Mouse (Mus musculus) spleen, adult 10 weeks (tissue): ENCODE measurements around the gene Tesk1. TPM values are rescaled to one million over a fixed set of nuclear protein-coding genes. Genes with fewer than 3 reads are reported as not detected.

ENCODE experiments used
- polyA plus RNA-seq: library from polyadenylated mRNA; stranded (reverse); fragments of 350-450 nt; fragmentation: Illumina TruSeq; extraction: RNeasy Lipid Tissue Mini Kit (QIAGEN cat#74804); gene quantifications from one replicate; pipeline ENCODE4 v1.2.3, GENCODE M21; 2015; ENCODE audit warnings: low replicate concordance; ENCODE audit not compliant: insufficient read depth

The Tesk1 gene
- polyA plus RNA-seq, result 6.2 TPM

DNA sequence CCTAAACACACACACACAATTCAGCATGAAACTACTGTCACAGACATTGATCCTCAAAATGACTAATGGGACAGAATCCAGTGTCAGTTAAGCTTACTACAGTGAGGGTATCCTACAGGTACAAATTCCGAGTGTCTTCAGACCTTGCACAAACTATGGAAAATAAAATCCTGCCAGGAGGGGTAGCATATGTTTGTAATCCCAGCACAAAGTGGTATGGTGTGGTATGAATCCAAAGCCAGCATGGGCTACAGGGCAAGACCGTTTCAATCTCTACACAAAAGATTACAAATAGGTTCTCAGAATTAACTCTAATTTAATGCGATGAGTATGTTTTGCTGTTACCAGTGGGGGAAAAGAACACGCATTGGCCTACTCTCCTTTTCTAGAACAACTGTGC, at the start of gene Tesk1:
Tesk1 (plus strand) TSS at position 301 of the 400 bp plus-strand sequence.

DNA sequence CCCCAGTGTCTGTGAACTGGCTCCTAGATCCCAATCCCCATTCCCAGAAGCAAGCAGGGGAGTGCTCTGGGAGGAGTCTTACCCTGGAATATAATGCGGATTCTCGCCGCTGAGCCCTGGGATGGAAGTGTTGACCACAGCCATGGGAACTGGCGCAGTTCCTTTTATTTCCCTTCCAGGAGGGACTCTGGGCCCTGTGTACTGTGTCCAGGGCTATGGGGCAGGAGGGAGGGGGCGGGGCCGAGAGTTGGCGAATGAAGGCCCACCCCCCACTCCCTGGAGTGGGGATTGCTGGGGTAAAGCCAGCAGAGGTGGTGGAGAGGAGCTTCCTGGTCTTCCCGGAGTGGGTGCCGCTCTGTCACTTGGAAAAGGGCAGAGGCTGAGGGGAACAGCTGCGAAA, 12.8 kb upstream of the Tesk1 start, which contains the start of gene Fam166b:
Fam166b (minus strand) TSS at position 189 of the 400 bp plus-strand sequence.

DNA sequence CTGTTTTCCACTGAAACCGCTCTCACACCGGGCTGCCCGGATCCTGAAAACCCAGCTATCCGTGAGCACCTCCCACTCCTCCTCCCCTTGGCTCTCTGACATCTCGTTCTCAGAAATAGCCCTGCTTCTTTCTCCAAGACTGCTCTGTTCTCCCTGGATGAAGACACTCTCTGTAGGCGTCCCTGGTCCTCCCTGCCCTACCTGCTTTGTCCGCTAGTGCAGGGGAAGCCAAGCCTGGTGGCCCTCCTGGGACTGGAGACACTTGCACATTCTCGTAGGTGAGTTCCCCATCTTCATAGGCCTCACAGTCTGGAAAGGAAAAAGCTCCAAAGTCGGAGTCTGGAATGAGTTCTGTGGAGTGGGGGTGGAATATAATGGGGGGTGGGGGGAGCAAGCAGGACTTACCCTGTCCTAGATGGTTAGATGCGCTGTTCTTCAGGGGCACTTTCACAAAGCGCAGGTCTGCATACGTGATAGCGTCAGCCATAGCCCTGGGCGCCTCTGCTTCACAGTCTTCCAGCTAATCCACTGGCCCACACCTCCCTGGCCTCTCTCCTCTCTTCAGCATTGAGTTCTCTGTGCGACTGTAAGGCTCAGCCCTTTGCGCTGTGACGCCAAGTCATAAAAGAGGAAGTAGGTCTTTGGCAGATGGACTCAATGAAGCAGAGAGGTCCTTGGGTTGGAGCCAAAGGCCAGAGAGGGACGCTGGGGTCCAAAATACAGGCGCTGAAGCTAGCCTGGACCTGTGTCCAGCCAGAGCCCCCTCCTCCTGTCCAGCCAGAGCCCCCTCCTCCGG, 12.5 kb downstream of the Tesk1 start, which contains the start of gene Cd72:
Cd72 (minus strand) TSS at position 588 of the 796 bp plus-strand sequence.

DNA sequence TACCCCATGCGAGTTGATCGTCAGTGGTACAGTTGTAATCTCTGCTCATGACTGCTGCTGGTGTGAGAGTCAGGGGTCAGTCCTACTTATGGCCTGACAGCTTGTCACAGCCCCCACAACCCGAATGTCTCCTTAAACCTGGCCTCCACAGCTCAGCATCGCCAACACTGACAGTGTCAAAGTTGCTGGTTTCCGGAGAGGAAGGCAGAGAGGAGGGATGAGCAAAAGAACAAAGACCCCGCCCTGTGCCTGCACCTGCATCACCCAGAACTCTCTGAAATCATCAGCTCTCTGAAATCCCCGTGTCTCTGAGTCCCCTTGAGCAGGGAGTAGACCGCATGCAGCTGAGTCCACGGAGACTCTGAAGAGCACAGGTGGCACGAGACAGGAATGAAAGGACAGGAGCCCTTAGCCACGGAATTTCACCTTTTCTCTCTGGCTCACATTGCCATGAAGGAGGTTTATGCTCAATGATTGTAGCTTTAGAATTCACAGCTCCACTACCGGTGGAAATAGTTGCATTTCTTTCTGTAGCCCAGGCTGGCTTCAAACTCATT, 41.9 kb downstream of the Tesk1 start, which contains the start of gene Sit1:
Sit1 (minus strand) TSS at position 200 of the 557 bp plus-strand sequence.

DNA sequence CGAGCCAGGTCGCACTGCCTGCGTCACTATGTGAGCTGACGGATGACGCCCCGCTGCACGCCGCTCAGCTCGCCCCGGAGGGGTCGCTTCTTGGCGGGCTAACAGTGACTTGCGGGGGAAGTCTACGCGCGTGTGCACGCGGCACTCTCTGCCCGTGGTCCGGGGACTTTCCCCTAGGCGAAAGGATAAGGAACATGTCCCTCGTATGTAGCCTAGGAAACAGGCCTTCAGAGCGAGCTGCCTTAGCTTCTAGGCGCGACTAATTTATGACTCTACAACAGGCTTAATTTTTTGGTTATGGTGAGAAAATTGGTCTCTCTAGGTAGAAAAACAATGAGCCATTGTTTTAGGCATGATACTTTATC, 51.1 kb downstream of the Tesk1 start, which contains the start of gene Ccdc107:
Ccdc107 (plus strand) TSS at position 80 of the 365 bp plus-strand sequence.

Other genes with a start within 250 kb of the Tesk1 start
- gene Atp8b5, start 174.8 kb upstream of the Tesk1 start, polyA plus RNA-seq, result 0.19 TPM
- 1.6 TPM for gene Rusc2, start 60.0 kb upstream of the Tesk1 start, polyA plus RNA-seq
- not detected for gene Fam166b, start 12.8 kb upstream of the Tesk1 start, polyA plus RNA-seq
- 389 TPM for gene Cd72, start 12.7 kb downstream of the Tesk1 start, polyA plus RNA-seq
- gene Sit1, start 41.8 kb downstream of the Tesk1 start, polyA plus RNA-seq, result 11.4 TPM
- 47.6 TPM for gene Ccdc107, start 51.0 kb downstream of the Tesk1 start, polyA plus RNA-seq
- gene Arhgef39, start 57.8 kb downstream of the Tesk1 start, polyA plus RNA-seq, result 9.4 TPM
- gene Car9, start 65.0 kb downstream of the Tesk1 start, polyA plus RNA-seq, result 2.7 TPM
- 31.3 TPM for gene Tpm2, start 81.8 kb downstream of the Tesk1 start, polyA plus RNA-seq
- gene Creb3, start 120.4 kb downstream of the Tesk1 start, polyA plus RNA-seq, result 64.5 TPM
- 194 TPM for gene Tln1, start 120.8 kb downstream of the Tesk1 start, polyA plus RNA-seq
- gene Rgp1, start 136.8 kb downstream of the Tesk1 start, polyA plus RNA-seq, result 28.8 TPM
- 24.6 TPM for gene Gba2, start 136.9 kb downstream of the Tesk1 start, polyA plus RNA-seq
- 0.37 TPM for gene Msmp, start 142.6 kb downstream of the Tesk1 start, polyA plus RNA-seq
- gene Npr2, start 190.0 kb downstream of the Tesk1 start, polyA plus RNA-seq, result 10.0 TPM
- not detected for gene Spag8, start 211.7 kb downstream of the Tesk1 start, polyA plus RNA-seq
- 23.5 TPM for gene Hint2, start 214.5 kb downstream of the Tesk1 start, polyA plus RNA-seq
- gene Tmem8b, start 227.0 kb downstream of the Tesk1 start, polyA plus RNA-seq, result 2.1 TPM
- gene Fam221b, start 227.2 kb downstream of the Tesk1 start, polyA plus RNA-seq, result 0.07 TPM